Mouse (Mus musculus): ENCODE results near the gene Zfp503. TPM values are rescaled to one million over a fixed set of nuclear protein-coding genes. Genes with fewer than 3 reads are reported as not detected.
A peak's percentile ranks its signal among the peaks of the same experiment; 100 is the strongest.

Zfp503 gene
- polyA plus RNA-seq, 1 experiment from 2014 or later = 13.7 TPM

GRCm38 (mm10) chr14:21991856-21992255, 2.5 kb upstream of the Zfp503 start:
- Histone ChIP-seq H3K9ac (0 out of 2 replicates have a peak overlapping the region, but pooled peaks have one; percentile 23), H3K4me3 (peak overlapping the region; percentile 90), H3K4me2 (peak overlapping the region; percentile 86), H3K4me1 (replicated peaks) (peaks cover 52% of the 10 kb centered on the region), H3K27ac (replicated peaks) (0 out of 2 replicates have a peak overlapping the region, but pooled peaks have one; percentile 96), H3K9me3 (no peaks in the 10 kb centered on the region), H3K36me3 (no peaks in the 10 kb centered on the region), H3K27me3 (peaks cover 23% of the 10 kb centered on the region)
- 25% methylated on average over 5 of the region's 5 CpGs for WGBS
- ATAC-seq (ENCODE audit: low FRiP score, low read depth) = no peak

GRCm38 (mm10) chr14:21991251-21991780, 1.9 kb upstream of the Zfp503 start:
- WGBS = 3% methylated on average over 26 of the region's 26 CpGs
- Histone ChIP-seq H3K27me3 (peaks cover 17% of the 10 kb centered on the region), H3K36me3 (no peaks in the 10 kb centered on the region), H3K4me3 (peak overlapping the region; percentile 90), H3K27ac (replicated peaks) (peak overlapping the region; percentile 96), H3K9ac (0 out of 2 replicates have a peak overlapping the region, but pooled peaks have one; percentile 35), H3K4me1 (replicated peaks) (peaks cover 57% of the 10 kb centered on the region), H3K9me3 (no peaks in the 10 kb centered on the region), H3K4me2 (peak overlapping the region; percentile 86)
- ATAC-seq (ENCODE audit: low FRiP score, low read depth) = no peak

GRCm38 (mm10) chr14:21990321-21991021, 1.1 kb upstream of the Zfp503 start:
- Histone ChIP-seq H3K4me2 (peak overlapping the region; percentile 86), H3K9me3 (no peaks in the 10 kb centered on the region), H3K27me3 (peaks cover 15% of the 10 kb centered on the region), H3K36me3 (no peaks in the 10 kb centered on the region), H3K9ac (peak overlapping the region; percentile 35), H3K4me1 (replicated peaks) (peaks cover 61% of the 10 kb centered on the region), H3K4me3 (peak overlapping the region; percentile 90), H3K27ac (replicated peaks) (peak overlapping the region; percentile 96)
- WGBS = 2% methylated on average over 31 of the region's 31 CpGs
- no peak for ATAC-seq (ENCODE audit: low FRiP score, low read depth)

- ATAC-seq (ENCODE audit: low FRiP score, low read depth) = no peak
- peaks cover 15% of the 10 kb centered on the region for H3K27me3 ChIP-seq
- peak overlapping the region; percentile 96 for H3K27ac ChIP-seq (replicated peaks)
- H3K9ac ChIP-seq = peak overlapping the region; percentile 20
- peak overlapping the region; percentile 86 for H3K4me2 ChIP-seq
- WGBS = under 1% methylated on average over 26 of the region's 26 CpGs
- H3K4me3 ChIP-seq = peak overlapping the region; percentile 90
- H3K36me3 ChIP-seq = no peaks in the 10 kb centered on the region
- H3K4me1 ChIP-seq (replicated peaks) = peaks cover 53% of the 10 kb centered on the region
- H3K9me3 ChIP-seq = no peaks in the 10 kb centered on the region
These were observed 667 bp downstream of the Zfp503 start for GRCm38 (mm10) chr14:21988577-21989290.

GRCm38 (mm10) chr14:21987660-21988576, 1.5 kb downstream of the Zfp503 start:
- Histone ChIP-seq H3K27me3 (peaks cover 15% of the 10 kb centered on the region), H3K4me3 (peak overlapping the region; percentile 90), H3K36me3 (no peaks in the 10 kb centered on the region), H3K4me2 (peak overlapping the region; percentile 86), H3K4me1 (replicated peaks) (peaks cover 58% of the 10 kb centered on the region), H3K9me3 (no peaks in the 10 kb centered on the region), H3K9ac (peak overlapping the region; percentile 86), H3K27ac (replicated peaks) (peak overlapping the region; percentile 96)
- under 1% methylated on average over 74 of the region's 74 CpGs for WGBS
- ATAC-seq (ENCODE audit: low FRiP score, low read depth) = peak; percentile 87

- H3K4me1 ChIP-seq (replicated peaks) = peaks cover 67% of the 10 kb centered on the region
- no peaks in the 10 kb centered on the region for H3K9me3 ChIP-seq
- peaks cover 8% of the 10 kb centered on the region for H3K27me3 ChIP-seq
- H3K27ac ChIP-seq (replicated peaks) = peak overlapping the region; percentile 96
- H3K4me2 ChIP-seq = peak overlapping the region; percentile 86
- H3K36me3 ChIP-seq = no peaks in the 10 kb centered on the region
- peak; percentile 5; the same call in 1 of the 2 replicates for ATAC-seq (ENCODE audit: low FRiP score, low read depth)
- 1% methylated on average over 41 of the region's 61 CpGs for WGBS
- H3K9ac ChIP-seq = peak overlapping the region; percentile 86
- peak overlapping the region; percentile 90 for H3K4me3 ChIP-seq
These were observed 2.4 kb downstream of the Zfp503 start for GRCm38 (mm10) chr14:21986733-21987659.

- Histone ChIP-seq H3K36me3 (no peaks in the 10 kb centered on the region), H3K27ac (replicated peaks) (peak overlapping the region; percentile 96), H3K27me3 (peaks cover 8% of the 10 kb centered on the region; the same call in 1 of the 2 replicates), H3K9ac (peak overlapping the region; percentile 86), H3K9me3 (no peaks in the 10 kb centered on the region), H3K4me2 (peak overlapping the region; percentile 86), H3K4me1 (replicated peaks) (peaks cover 69% of the 10 kb centered on the region), H3K4me3 (peak overlapping the region; percentile 90)
- no peak for ATAC-seq (ENCODE audit: low FRiP score, low read depth)
- 0% methylated on average over 61 of the region's 62 CpGs for WGBS
These were observed 3.2 kb downstream of the Zfp503 start for GRCm38 (mm10) chr14:21985981-21986732.

GRCm38 (mm10) chr14:21985426-21985931, 3.9 kb downstream of the Zfp503 start:
- ATAC-seq (ENCODE audit: low FRiP score, low read depth) = no peak
- Histone ChIP-seq H3K27me3 (peaks cover 8% of the 10 kb centered on the region; the same call in 1 of the 2 replicates), H3K9ac (peak overlapping the region; percentile 86), H3K9me3 (no peaks in the 10 kb centered on the region), H3K27ac (replicated peaks) (peak overlapping the region; percentile 96), H3K36me3 (no peaks in the 10 kb centered on the region), H3K4me1 (replicated peaks) (peaks cover 62% of the 10 kb centered on the region), H3K4me3 (peak overlapping the region; percentile 90), H3K4me2 (peak overlapping the region; percentile 86)
- 1% methylated on average over 37 of the region's 37 CpGs for WGBS

- peak overlapping the region; percentile 96 for H3K27ac ChIP-seq (replicated peaks)
- WGBS = 2% methylated on average over 49 of the region's 49 CpGs
- H3K27me3 ChIP-seq = peaks cover 8% of the 10 kb centered on the region; the same call in 1 of the 2 replicates
- H3K4me3 ChIP-seq = peak overlapping the region; percentile 90
- H3K4me2 ChIP-seq = peak overlapping the region; percentile 86
- H3K36me3 ChIP-seq = no peaks in the 10 kb centered on the region
- H3K9ac ChIP-seq = peak overlapping the region; percentile 86
- no peaks in the 10 kb centered on the region for H3K9me3 ChIP-seq
- no peak for ATAC-seq (ENCODE audit: low FRiP score, low read depth)
- peaks cover 61% of the 10 kb centered on the region for H3K4me1 ChIP-seq (replicated peaks)
These were observed 4.5 kb downstream of the Zfp503 start for GRCm38 (mm10) chr14:21984757-21985425.
